Mouse (Mus musculus): Measurements from ENCODE around the gene Gabrd. TPM values are rescaled to one million over a fixed set of nuclear protein-coding genes. Genes with fewer than 3 reads are reported as not detected.

Gene Gabrd
- total and polyA plus RNA-seq, 3 experiments, result 0.08 TPM; not detected in 2

DNA sequence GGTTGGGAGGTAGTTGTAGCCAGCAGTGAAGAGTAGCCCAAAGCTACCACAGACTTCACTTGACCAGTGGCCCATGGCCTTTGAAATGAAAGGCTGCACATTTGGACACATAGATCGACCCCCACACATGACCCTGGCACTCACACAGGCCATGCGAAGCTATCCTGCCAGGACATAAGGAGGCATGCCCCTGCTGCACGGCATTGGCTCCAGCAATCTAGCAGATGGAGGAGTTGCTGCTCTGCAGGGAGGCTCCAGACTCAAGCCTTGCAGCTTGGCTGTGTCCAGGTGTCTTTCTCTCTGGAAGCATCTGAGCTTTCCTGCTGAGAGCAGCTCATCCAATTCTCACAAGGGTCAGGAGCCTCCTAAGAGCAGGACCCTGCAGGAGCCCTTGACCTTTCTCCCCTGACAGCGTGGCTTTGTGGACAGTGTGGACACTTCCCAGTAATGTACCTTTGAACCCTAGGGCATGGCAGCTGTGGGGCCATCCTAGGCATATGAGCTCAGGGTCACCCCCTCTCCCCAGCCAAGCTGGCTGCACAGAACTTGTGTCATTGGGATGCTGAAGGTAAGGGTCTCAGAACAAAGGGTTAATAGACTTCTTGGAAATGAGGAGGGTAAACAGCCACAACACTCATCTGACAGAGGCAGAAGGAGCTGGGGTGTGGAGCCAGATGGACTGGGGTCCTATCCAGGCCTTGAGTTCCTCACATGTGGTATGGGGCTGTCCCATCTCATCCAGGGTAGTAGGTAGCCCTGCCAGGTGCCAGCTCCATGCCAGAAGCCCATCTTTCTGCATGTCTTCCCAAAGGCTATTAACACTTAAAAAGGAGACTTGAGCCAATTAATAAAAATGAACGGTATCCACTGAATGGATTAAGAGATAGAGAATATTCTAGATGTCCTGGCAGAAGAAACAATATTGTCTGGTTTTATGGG lies 25.8 kb downstream of the Gabrd start:
- Histone ChIP-seq H3K4me2 (ENCODE audit: insufficient read depth, low read depth, poor library complexity, severe bottlenecking) (no peak overlapping the region), H3K27me3 (replicated peaks) (peaks cover 56% of the 10 kb centered on the region), H3K4me1 (ENCODE audit: control insufficient read depth in 1 of 2, insufficient read depth in 2 of 2) (peaks cover 9 to 13% of the 10 kb centered on the region in 2 experiments), H3K9ac (ENCODE audit: insufficient read depth, low read depth) (no peak overlapping the region), H3K9me3 (replicated peaks; ENCODE audit: low read length) (no peaks in the 10 kb centered on the region), H3K79me2 (replicated peaks; ENCODE audit: control insufficient read depth, extremely low read depth, insufficient read depth, poor library complexity, severe bottlenecking) (no peaks in the 10 kb centered on the region), H3K27ac (ENCODE audit: insufficient read depth, low read depth) (no peak overlapping the region), H3K36me3 (replicated peaks in 1 of 2; ENCODE audit: control insufficient read depth in 1 of 2, insufficient read depth in 1 of 2, low read length in 1 of 2) (no peaks in the 10 kb centered on the region), H3K4me3 (replicated peaks in 1 of 3; ENCODE audit: low read depth in 2 of 3, low read length in 2 of 3, poor library complexity in 1 of 3) (no peak overlapping the region)
- dilution Hi-C loops (cut with MboI; ENCODE audit: extremely low pct_ligation_motif_present, extremely low pct_unique_long_range_greater_than_20kb, low sequenced_read_pairs), result no loop called here
- DNase-seq (ENCODE audit: extremely low read depth), result no peak
- TF ChIP-seq PAX5 (IDR thresholded peaks at IDR 0.05; ENCODE audit: low read length) (no peak), NRF1 (IDR thresholded peaks at IDR 0.05; ENCODE audit: low read depth, low read length) (no peak), ELF1 (IDR thresholded peaks at IDR 0.05; ENCODE audit: low read depth, low read length) (no peak), BHLHE40 (IDR thresholded peaks at IDR 0.05; ENCODE audit: low read depth, low read length) (no peak), SIN3A (IDR thresholded peaks at IDR 0.05; ENCODE audit: low read length) (no peak), EP300 (IDR thresholded peaks at IDR 0.05; ENCODE audit: low read length) (no peak), MAX (IDR thresholded peaks at IDR 0.05; ENCODE audit: low read length) (no peak), CHD2 (IDR thresholded peaks at IDR 0.05; ENCODE audit: low read length) (no peak), HCFC1 (IDR thresholded peaks at IDR 0.05; ENCODE audit: low read depth, low read length) (no peak), ZMIZ1 (IDR thresholded peaks at IDR 0.05; ENCODE audit: low read depth, low read length) (no peak), RCOR1 (conservative IDR thresholded peaks at IDR 0.05; ENCODE audit: low read depth, low read length) (no peak), ETS1 (conservative IDR thresholded peaks at IDR 0.05; ENCODE audit: low read depth, low read length) (no peak), RAD21 (IDR thresholded peaks at IDR 0.05; ENCODE audit: low read depth, low read length) (no peak), POLR2A (IDR thresholded peaks at IDR 0.05; ENCODE audit: low read depth, low read length) (no peak)
- in situ Hi-C loops (cut with MboI; ENCODE audit: low pct_ligation_motif_present, low pct_unique_long_range_greater_than_20kb, low sequenced_read_pairs), result no loop called here

DNA sequence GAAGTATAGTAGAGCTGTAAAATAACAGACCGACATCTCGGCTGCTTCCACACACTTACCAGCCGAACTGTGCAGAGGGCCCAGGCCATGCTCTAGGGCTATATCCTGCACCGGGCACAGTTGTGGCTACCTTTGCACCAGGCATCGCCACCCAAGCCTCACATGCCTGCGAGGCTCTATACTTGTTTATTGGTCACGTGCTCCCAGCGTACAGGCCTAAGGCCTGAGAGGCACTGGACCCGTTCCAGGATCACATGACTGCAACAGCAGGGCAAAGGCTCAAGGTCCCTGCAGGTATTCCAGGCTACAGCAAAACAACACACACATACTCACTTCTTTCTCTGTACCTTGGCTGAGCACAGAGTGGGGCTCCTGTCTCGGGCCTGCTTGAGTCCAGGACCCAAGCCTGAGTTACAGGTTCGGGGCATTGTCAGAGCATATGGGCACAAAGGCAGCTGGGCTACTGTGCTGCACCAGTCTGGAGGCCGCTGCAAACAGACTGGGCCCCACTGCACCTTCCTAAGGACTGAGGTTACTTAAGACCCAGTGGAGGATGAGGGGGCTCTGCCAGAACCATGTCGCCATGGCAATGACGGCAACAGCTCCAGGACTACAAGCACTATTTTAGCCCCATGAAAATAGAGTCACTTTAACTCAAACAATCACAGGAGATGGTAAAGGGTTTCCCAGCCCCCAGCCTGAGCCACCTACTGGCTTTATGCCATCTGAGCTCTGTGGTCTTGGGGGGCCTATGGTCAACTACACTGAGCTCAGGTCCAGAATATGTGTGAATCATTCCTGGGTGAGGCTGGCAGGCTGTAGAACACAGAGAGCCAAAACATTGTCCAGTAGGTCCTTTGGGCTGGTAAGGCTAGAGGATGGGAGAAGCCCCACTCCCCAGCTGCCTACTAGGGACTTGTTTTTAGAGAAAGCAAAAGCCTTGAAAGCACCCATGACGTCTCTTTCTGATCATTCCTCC lies 26.9 kb downstream of the Gabrd start:
- in situ Hi-C loops (cut with MboI; ENCODE audit: low pct_ligation_motif_present, low pct_unique_long_range_greater_than_20kb, low sequenced_read_pairs), result no loop called here
- dilution Hi-C loops (cut with MboI; ENCODE audit: extremely low pct_ligation_motif_present, extremely low pct_unique_long_range_greater_than_20kb, low sequenced_read_pairs), result no loop called here
- H3K9me3 ChIP-seq (replicated peaks; ENCODE audit: low read length), result no peaks in the 10 kb centered on the region
- H3K79me2 ChIP-seq (replicated peaks; ENCODE audit: control insufficient read depth, extremely low read depth, insufficient read depth, poor library complexity, severe bottlenecking), result no peaks in the 10 kb centered on the region
- DNase-seq (ENCODE audit: extremely low read depth), result no peak
- H3K4me1 ChIP-seq (ENCODE audit: control insufficient read depth in 1 of 2, insufficient read depth in 2 of 2), result peaks cover 16 to 22% of the 10 kb centered on the region in 2 experiments
- H3K9ac ChIP-seq (ENCODE audit: insufficient read depth, low read depth), result no peak overlapping the region
- no peak overlapping the region for H3K27ac ChIP-seq (ENCODE audit: insufficient read depth, low read depth)
- H3K4me3 ChIP-seq (replicated peaks in 1 of 3; ENCODE audit: low read depth in 2 of 3, low read length in 2 of 3, poor library complexity in 1 of 3), result no peak overlapping the region
- H3K36me3 ChIP-seq (replicated peaks in 1 of 2; ENCODE audit: control insufficient read depth in 1 of 2, insufficient read depth in 1 of 2, low read length in 1 of 2), result no peaks in the 10 kb centered on the region
- no peak for TF ChIP-seq JUN (IDR thresholded peaks at IDR 0.05; ENCODE audit: insufficient read depth, low read depth, low read length)
- no peak for TF ChIP-seq TBP (conservative IDR thresholded peaks at IDR 0.05; ENCODE audit: low read depth, low read length)
- TF ChIP-seq SIN3A (IDR thresholded peaks at IDR 0.05; ENCODE audit: low read length), result no peak
- TF ChIP-seq MAFK (IDR thresholded peaks at IDR 0.05; ENCODE audit: insufficient replicate concordance, low read length), result no peak
- TF ChIP-seq SMC3 (IDR thresholded peaks at IDR 0.05; ENCODE audit: low read depth, low read length), result no peak
- no peak overlapping the region for H3K4me2 ChIP-seq (ENCODE audit: insufficient read depth, low read depth, poor library complexity, severe bottlenecking)
- peaks cover 48% of the 10 kb centered on the region for H3K27me3 ChIP-seq (replicated peaks)

Data from CH12.LX (cell line).